Mouse (Mus musculus): ENCODE measurements around the gene Col23a1.

Gene Col23a1

GRCm38 (mm10) chr11:51388892-51389340, 99.2 kb downstream of the Col23a1 start:
- DNase-seq (ENCODE audit: low read depth), result no peak

- DNase-seq (ENCODE audit: low read depth), result no peak
These were observed 100.0 kb downstream of the Col23a1 start for GRCm38 (mm10) chr11:51389763-51390162.

- DNase-seq (ENCODE audit: low read depth), result no peak
These were observed 100.8 kb downstream of the Col23a1 start for GRCm38 (mm10) chr11:51390521-51390920.

- no peak for DNase-seq (ENCODE audit: low read depth)
These were observed 101.8 kb downstream of the Col23a1 start for GRCm38 (mm10) chr11:51391548-51391947.

GRCm38 (mm10) chr11:51394301-51394865, 104.7 kb downstream of the Col23a1 start:
- DNase-seq (ENCODE audit: low read depth), result no peak

GRCm38 (mm10) chr11:51396451-51396850, 106.7 kb downstream of the Col23a1 start:
- DNase-seq (ENCODE audit: low read depth), result no peak

GRCm38 (mm10) chr11:51398084-51398483, 108.4 kb downstream of the Col23a1 start:
- no peak for DNase-seq (ENCODE audit: low read depth)

- no peak for DNase-seq (ENCODE audit: low read depth)
These were observed 110.6 kb downstream of the Col23a1 start for GRCm38 (mm10) chr11:51400356-51400755.

- DNase-seq (ENCODE audit: low read depth), result no peak
These were observed 111.9 kb downstream of the Col23a1 start for GRCm38 (mm10) chr11:51401481-51402128.

- DNase-seq (ENCODE audit: low read depth), result no peak
These were observed 114.2 kb downstream of the Col23a1 start for GRCm38 (mm10) chr11:51403886-51404285.

- DNase-seq (ENCODE audit: low read depth), result no peak
These were observed 115.2 kb downstream of the Col23a1 start for GRCm38 (mm10) chr11:51404865-51405440.

- no peak for DNase-seq (ENCODE audit: low read depth)
These were observed 116.8 kb downstream of the Col23a1 start for GRCm38 (mm10) chr11:51406531-51406930.

GRCm38 (mm10) chr11:51407351-51407750, 117.6 kb downstream of the Col23a1 start:
- no peak for DNase-seq (ENCODE audit: low read depth)

GRCm38 (mm10) chr11:51410771-51411170, 121.1 kb downstream of the Col23a1 start:
- DNase-seq (ENCODE audit: low read depth), result no peak

GRCm38 (mm10) chr11:51414520-51414919, 124.8 kb downstream of the Col23a1 start:
- no peak for DNase-seq (ENCODE audit: low read depth)

- no peak for DNase-seq (ENCODE audit: low read depth)
These were observed 125.4 kb downstream of the Col23a1 start for GRCm38 (mm10) chr11:51415049-51415688.

GRCm38 (mm10) chr11:51418807-51419206, 129.1 kb downstream of the Col23a1 start:
- peak; percentile 2 for DNase-seq (ENCODE audit: low read depth)

- no peak for DNase-seq (ENCODE audit: low read depth)
These were observed 132.2 kb downstream of the Col23a1 start for GRCm38 (mm10) chr11:51421878-51422277.

GRCm38 (mm10) chr11:51422713-51423112, 133.0 kb downstream of the Col23a1 start:
- DNase-seq (ENCODE audit: low read depth), result no peak

- DNase-seq (ENCODE audit: low read depth), result no peak
These were observed 136.4 kb downstream of the Col23a1 start for GRCm38 (mm10) chr11:51426155-51426554.

- no peak for DNase-seq (ENCODE audit: low read depth)
These were observed 139.9 kb downstream of the Col23a1 start for GRCm38 (mm10) chr11:51429428-51430179.

- no peak for DNase-seq (ENCODE audit: low read depth)
These were observed 140.5 kb downstream of the Col23a1 start for GRCm38 (mm10) chr11:51430180-51430578.
